Mouse (Mus musculus): ENCODE measurements around the gene Olfr1367.

Olfr1367 gene

GRCm38 (mm10) chr13:21346610-21347009 is at the start of gene Olfr1367:
Gene Olfr1367 (plus strand): TSS chr13:21346910.
- DNase-seq, result no peak

GRCm38 (mm10) chr13:21298557-21298956 is 48.2 kb upstream of the Olfr1367 start:
- no peak for DNase-seq

GRCm38 (mm10) chr13:21304483-21305066 is 42.1 kb upstream of the Olfr1367 start:
- DNase-seq, result no peak

GRCm38 (mm10) chr13:21309788-21310187 is 36.9 kb upstream of the Olfr1367 start:
- DNase-seq, result no peak

GRCm38 (mm10) chr13:21311926-21312325 is 34.8 kb upstream of the Olfr1367 start, which contains the start of gene Gpx6:
Gene Gpx6 (plus strand): TSS chr13:21312125.
- no peak for DNase-seq

GRCm38 (mm10) chr13:21312854-21313253 is 33.9 kb upstream of the Olfr1367 start:
- DNase-seq, result no peak

- no peak for DNase-seq
Measured at GRCm38 (mm10) chr13:21313903-21314302, 32.8 kb upstream of the Olfr1367 start.

- no peak for DNase-seq
Measured at GRCm38 (mm10) chr13:21320262-21320661, 26.4 kb upstream of the Olfr1367 start.

GRCm38 (mm10) chr13:21321890-21322494 is 24.7 kb upstream of the Olfr1367 start:
- no peak for DNase-seq

GRCm38 (mm10) chr13:21322509-21323375 is 24.0 kb upstream of the Olfr1367 start:
- DNase-seq, result no peak

GRCm38 (mm10) chr13:21323405-21323804 is 23.3 kb upstream of the Olfr1367 start:
- no peak for DNase-seq

GRCm38 (mm10) chr13:21326191-21326590 is 20.5 kb upstream of the Olfr1367 start:
- no peak for DNase-seq

- peak; percentile 23 to 26 for DNase-seq
Measured at GRCm38 (mm10) chr13:21326657-21327211, 20.0 kb upstream of the Olfr1367 start.

GRCm38 (mm10) chr13:21327424-21327823 is 19.3 kb upstream of the Olfr1367 start:
- DNase-seq, result no peak

GRCm38 (mm10) chr13:21350593-21350992 is 3.9 kb downstream of the Olfr1367 start:
- DNase-seq, result no peak

- DNase-seq, result peak; percentile 78 to 86
Measured at GRCm38 (mm10) chr13:21362621-21363248, 16.0 kb downstream of the Olfr1367 start, which contains the start of gene Zscan12. Gene Zscan12 (plus strand): TSS chr13:21362820.

GRCm38 (mm10) chr13:21363719-21364118 is 17.0 kb downstream of the Olfr1367 start:
- no peak for DNase-seq

GRCm38 (mm10) chr13:21366635-21367034 is 19.9 kb downstream of the Olfr1367 start:
- DNase-seq, result peak; percentile 13

- DNase-seq, result no peak
Measured at GRCm38 (mm10) chr13:21372700-21373099, 26.0 kb downstream of the Olfr1367 start.

GRCm38 (mm10) chr13:21377773-21378172 is 31.1 kb downstream of the Olfr1367 start:
- no peak for DNase-seq

GRCm38 (mm10) chr13:21395211-21395610 is 48.5 kb downstream of the Olfr1367 start:
- DNase-seq, result no peak

GRCm38 (mm10) chr13:21395623-21396022 is 48.9 kb downstream of the Olfr1367 start:
- DNase-seq, result no peak

GRCm38 (mm10) chr13:21396048-21396447 is 49.3 kb downstream of the Olfr1367 start:
- peak in 1 of 2 experiments; percentile 9 for DNase-seq
